Mouse (Mus musculus) liver, embryonic 14.5 days (tissue): ENCODE measurements around the gene Eps8l1. TPM values are rescaled to one million over a fixed set of nuclear protein-coding genes. Genes with fewer than 3 reads are reported as not detected.

Experiments used
- ATAC-seq: fragments of 200-750 bp; cut with Nextera tagmentation; 2 replicates; pipeline ENCODE4 v1.8.0; 2017; ENCODE audit warnings: moderate number of reproducible peaks, mild to moderate bottlenecking, moderate library complexity; ENCODE audit not compliant: insufficient read depth
- DNase-seq, 3 experiments: peaks; one replicate each; pipeline ENCODE4 v3.0.0-alpha.2; 2012 to 2013; ENCODE audit warnings: low read depth in 3 of 3, low spot score in 3 of 3
- H3K27ac ChIP-seq: fragments of 300-500 bp; sonication (generic); 2 replicates; pipeline ENCODE4 v1.5.1; 2014; ENCODE audit warnings: moderate library complexity, mild to moderate bottlenecking, control low read depth, inconsistent platforms
- H3K27me3 ChIP-seq: fragments of 300-500 bp; sonication (generic); 2 replicates; pipeline ENCODE4 v1.6.1; 2014; ENCODE audit warnings: mild to moderate bottlenecking, low read length, moderate library complexity; ENCODE audit not compliant: control insufficient read depth, insufficient read depth
- H3K36me3 ChIP-seq: fragments of 300-500 bp; sonication (generic); replicated peaks from 2 replicates; pipeline ENCODE4 v1.6.1; 2014; ENCODE audit warnings: low read depth; ENCODE audit not compliant: control insufficient read depth, insufficient read depth
- H3K4me1 ChIP-seq, 2 experiments: fragments of 200-500 bp in 1 of 2; fragments of 300-500 bp in 1 of 2; sonication (generic) in 1 of 2; replicated peaks; 2 replicates each; pipeline ENCODE4 v1.6.1; 2012 to 2014; ENCODE audit warnings: antibody characterized with exemption in 1 of 2, inconsistent platforms in 1 of 2, low read length in 1 of 2; ENCODE audit not compliant: control insufficient read depth in 2 of 2, insufficient read depth in 2 of 2
- H3K4me2 ChIP-seq: fragments of 300-500 bp; sonication (generic); 2 replicates; pipeline ENCODE4 v1.6.1; 2014; ENCODE audit warnings: low read depth, mild to moderate bottlenecking, control low read depth, moderate library complexity
- H3K4me3 ChIP-seq, 2 experiments: fragments of 200-500 bp in 1 of 2; fragments of 300-500 bp in 1 of 2; sonication (generic) in 1 of 2; 2 replicates each; pipeline ENCODE4 v1.5.1; 2012 to 2014; ENCODE audit warnings: low read depth in 2 of 2, low read length in 2 of 2, mild to moderate bottlenecking in 2 of 2, control low read depth in 1 of 2, inconsistent platforms in 1 of 2, moderate library complexity in 1 of 2; ENCODE audit not compliant: insufficient read depth in 1 of 2
- H3K9ac ChIP-seq: fragments of 300-500 bp; sonication (generic); replicated peaks from 2 replicates; pipeline ENCODE4 v1.6.1; 2014; ENCODE audit warnings: mild to moderate bottlenecking, control low read depth, moderate library complexity
- H3K9me3 ChIP-seq: fragments of 300-500 bp; sonication (generic); 2 replicates; pipeline ENCODE4 v1.6.1; 2016; ENCODE audit warnings: low read length, mixed read lengths; ENCODE audit not compliant: control insufficient read depth
- CTCF ChIP-seq: IDR thresholded peaks from 2 replicates; pipeline ENCODE4 v1.5.1; 2016; ENCODE audit warnings: antibody characterized with exemption, low read depth, control low read depth
- EP300 ChIP-seq: IDR thresholded peaks from 2 replicates; pipeline ENCODE4 v1.6.1; 2016; ENCODE audit warnings: antibody characterized with exemption, low read depth
- WGBS: fragments of 180-500 bp; shearing (Covaris S2); extraction: QIAGEN DNeasy Blood & Tissue Kit; methylation state at CpG from one replicate; pipeline ENCODE4 v1.1.7; 2014; ENCODE audit not compliant: insufficient replicate concordance; 5-methylcytosine and 5-hydroxymethylcytosine counted together
- polyA plus RNA-seq, 2 experiments: library from polyadenylated mRNA; depleted of rRNA in 1 of 2; stranded (reverse) in 1 of 2; unstranded in 1 of 2; fragments of >200 nt; fragmentation: Nextera tagmentation in 1 of 2; extraction: Ambion mirVana in 1 of 2; gene quantifications; 2 replicates each; pipeline versions ENCODE4 v1.2.1 to v1.2.3; 2012 to 2014

Gene Eps8l1
- polyA plus RNA-seq, 2 experiments, result 0.10 to 1.6 TPM

DNA sequence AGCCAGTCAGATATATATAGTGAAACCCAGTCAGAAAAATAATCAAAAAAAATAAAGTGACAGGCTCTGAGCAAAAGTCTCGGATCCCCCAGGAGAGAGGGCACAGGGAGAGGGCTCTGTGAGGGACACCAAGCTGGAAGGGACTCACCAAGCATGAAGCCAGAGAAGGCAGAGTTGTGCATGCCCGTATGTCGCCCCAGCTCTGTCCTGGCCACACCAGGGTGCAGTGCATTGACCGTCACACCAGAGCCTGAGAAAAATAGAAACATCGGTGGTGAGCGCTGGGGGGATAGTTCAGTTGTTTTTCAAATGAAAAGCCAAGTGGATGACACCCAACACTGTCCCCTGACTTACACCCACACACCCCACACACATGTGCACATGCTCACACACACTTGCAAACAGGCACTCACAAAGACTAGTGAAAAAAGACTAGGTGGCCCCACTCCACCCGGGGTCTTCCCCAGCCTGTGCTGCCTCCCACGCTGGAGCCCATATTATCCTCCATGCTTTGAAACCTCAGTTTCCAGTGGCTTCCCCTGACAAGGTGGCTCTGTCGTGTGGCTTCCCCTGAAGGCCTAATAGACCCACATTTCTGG, 30.1 kb upstream of the Eps8l1 start:
- Histone ChIP-seq H3K4me1 (no peaks in the 10 kb centered on the region), H3K4me3 (no peak overlapping the region), H3K4me2 (no peak overlapping the region), H3K27me3 (no peaks in the 10 kb centered on the region), H3K9ac (no peak overlapping the region), H3K27ac (no peak overlapping the region), H3K9me3 (no peaks in the 10 kb centered on the region), H3K36me3 (no peaks in the 10 kb centered on the region; the same call in 1 of the 2 replicates)
- TF ChIP-seq CTCF (no peak), EP300 (no peak)
- DNase-seq, result no peak
- WGBS, result 74% methylated on average over 9 of the region's 9 CpGs
- ATAC-seq, result no peak

DNA sequence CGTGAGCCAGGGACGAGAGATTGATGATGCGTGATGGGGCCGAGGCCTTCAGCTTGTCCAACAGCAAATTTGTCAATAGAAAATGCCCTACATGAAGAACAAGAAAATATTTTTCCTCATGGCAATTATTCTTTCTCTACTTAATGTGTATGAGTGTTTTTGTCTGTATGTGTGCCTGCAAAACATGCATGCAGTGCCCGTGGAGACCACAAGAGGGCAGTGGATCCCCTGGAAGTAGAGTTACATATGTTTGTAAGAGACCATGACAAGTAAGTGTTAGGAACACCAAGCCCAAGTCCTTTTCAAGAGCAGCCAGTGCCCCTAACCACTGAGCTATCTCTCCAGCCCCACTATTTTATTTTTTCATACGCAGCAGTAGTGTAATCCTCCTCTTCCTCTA, 28.9 kb upstream of the Eps8l1 start:
- DNase-seq (peak; percentile 41 to 51 (median 41)), ATAC-seq (no peak)
- no peaks in the 10 kb centered on the region; the same call in 1 of the 2 replicates for H3K36me3 ChIP-seq
- H3K27ac ChIP-seq, result no peak overlapping the region
- no peaks in the 10 kb centered on the region for H3K4me1 ChIP-seq
- H3K4me3 ChIP-seq, result no peak overlapping the region
- no peaks in the 10 kb centered on the region for H3K9me3 ChIP-seq
- no peak overlapping the region for H3K4me2 ChIP-seq
- H3K9ac ChIP-seq, result no peak overlapping the region
- 67% methylated on average over 6 of the region's 6 CpGs for WGBS
- H3K27me3 ChIP-seq, result no peaks in the 10 kb centered on the region
- TF ChIP-seq EP300 (no peak), CTCF (peak; percentile 87)

DNA sequence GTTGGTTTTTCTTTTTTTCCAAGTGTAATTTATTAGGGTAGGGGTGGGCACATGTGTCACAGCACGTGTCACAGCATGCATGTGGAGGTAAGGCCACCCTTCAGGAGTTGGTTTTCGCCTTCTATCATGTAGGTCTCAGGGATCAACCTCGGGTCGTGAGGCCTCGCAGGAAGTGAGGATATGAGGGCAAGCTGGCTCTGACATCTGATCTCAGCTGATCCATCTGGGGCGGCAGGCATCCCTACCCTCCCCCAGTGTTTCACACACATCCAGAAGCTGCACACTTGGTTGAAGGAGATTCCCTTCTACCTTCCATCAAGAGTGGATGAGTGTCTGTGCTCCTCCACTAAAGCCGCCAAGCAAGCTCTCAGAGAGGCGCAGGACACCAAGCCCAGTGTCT, 28.4 kb upstream of the Eps8l1 start:
- TF ChIP-seq EP300 (no peak), CTCF (no peak)
- no peak for ATAC-seq
- H3K9ac ChIP-seq, result no peak overlapping the region
- no peaks in the 10 kb centered on the region for H3K9me3 ChIP-seq
- no peaks in the 10 kb centered on the region for H3K4me1 ChIP-seq
- no peak for DNase-seq
- no peak overlapping the region for H3K4me3 ChIP-seq
- no peak overlapping the region for H3K27ac ChIP-seq
- no peaks in the 10 kb centered on the region for H3K27me3 ChIP-seq
- 75% methylated on average over 8 of the region's 8 CpGs for WGBS
- no peak overlapping the region for H3K4me2 ChIP-seq
- H3K36me3 ChIP-seq, result no peaks in the 10 kb centered on the region; the same call in 1 of the 2 replicates

DNA sequence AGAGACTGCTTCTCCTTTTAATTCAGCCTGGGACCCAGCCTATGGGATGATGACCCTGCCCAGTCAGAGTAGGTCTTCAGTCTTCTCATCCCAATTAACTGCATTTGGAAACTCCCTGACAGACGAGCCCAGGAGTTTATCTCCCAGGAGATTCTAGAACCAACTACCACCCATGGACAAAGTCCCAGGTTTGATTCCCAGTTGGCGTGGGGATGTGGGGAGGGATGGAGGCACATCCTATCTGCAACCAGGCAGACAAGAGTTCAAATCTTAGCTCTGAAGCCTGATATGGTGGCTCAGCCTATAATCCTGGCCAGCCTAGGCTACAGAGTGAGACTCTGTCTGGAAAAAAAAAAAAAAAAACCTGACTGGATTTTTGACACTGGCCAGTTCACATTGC, 22.8 kb upstream of the Eps8l1 start:
- Histone ChIP-seq H3K9ac (no peak overlapping the region), H3K36me3 (no peaks in the 10 kb centered on the region), H3K4me3 (no peak overlapping the region), H3K9me3 (no peaks in the 10 kb centered on the region), H3K4me1 (no peaks in the 10 kb centered on the region), H3K4me2 (no peak overlapping the region), H3K27ac (no peak overlapping the region), H3K27me3 (no peaks in the 10 kb centered on the region)
- TF ChIP-seq EP300 (no peak), CTCF (no peak)
- DNase-seq (no peak), ATAC-seq (no peak)
- WGBS, result 63% methylated on average over 2 of the region's 2 CpGs

DNA sequence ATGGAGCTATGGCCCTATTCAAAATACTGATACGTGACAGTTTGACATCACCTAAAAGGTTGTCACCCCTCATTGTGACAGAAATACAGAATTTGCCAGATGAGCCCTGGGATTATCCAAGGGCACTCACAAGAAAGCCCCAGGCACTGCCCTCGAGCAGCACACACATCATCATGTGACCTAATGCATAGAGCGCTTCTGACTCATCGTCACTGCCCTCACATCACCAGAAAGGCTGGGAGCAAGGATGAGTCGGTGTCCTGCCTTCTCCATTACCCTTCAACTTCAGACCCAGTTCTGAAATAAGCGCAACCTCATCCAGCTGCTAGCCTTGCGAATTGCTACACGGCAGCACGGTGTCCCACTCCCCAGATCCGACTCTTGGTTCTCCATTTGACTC, 19.9 kb upstream of the Eps8l1 start:
- no peak overlapping the region for H3K4me3 ChIP-seq
- TF ChIP-seq EP300, result no peak
- no peak for TF ChIP-seq CTCF
- 78% methylated on average over 10 of the region's 10 CpGs for WGBS
- DNase-seq (no peak), ATAC-seq (no peak)
- no peaks in the 10 kb centered on the region for H3K9me3 ChIP-seq
- no peak overlapping the region for H3K27ac ChIP-seq
- no peaks in the 10 kb centered on the region for H3K27me3 ChIP-seq
- no peak overlapping the region for H3K9ac ChIP-seq
- peaks cover 0 to 2% of the 10 kb centered on the region in 2 experiments; a peak in 2 of 4 replicates for H3K4me1 ChIP-seq
- no peak overlapping the region for H3K4me2 ChIP-seq
- no peaks in the 10 kb centered on the region for H3K36me3 ChIP-seq
